Mouse (Mus musculus) layer of hippocampus, postnatal 25 days (tissue): ENCODE results near the gene Pomgnt1. TPM values are rescaled to one million over a fixed set of nuclear protein-coding genes. Genes with fewer than 3 reads are reported as not detected.

ENCODE experiments used
- DNase-seq, 2 experiments: peaks; one replicate each; pipeline ENCODE4 v3.0.0; 2022; ENCODE audit warnings: mixed read lengths in 2 of 2, low spot score in 1 of 2; ENCODE audit errors: extremely low spot score in 1 of 2
- total RNA-seq, 2 experiments: library from RNA; stranded (reverse); gene quantifications; 2 replicates each; pipeline ENCODE4 v1.2.3; 2021

The Pomgnt1 gene
- total RNA-seq, 2 experiments from 2014 or later, result 64.5 to 68.6 TPM

DNA sequence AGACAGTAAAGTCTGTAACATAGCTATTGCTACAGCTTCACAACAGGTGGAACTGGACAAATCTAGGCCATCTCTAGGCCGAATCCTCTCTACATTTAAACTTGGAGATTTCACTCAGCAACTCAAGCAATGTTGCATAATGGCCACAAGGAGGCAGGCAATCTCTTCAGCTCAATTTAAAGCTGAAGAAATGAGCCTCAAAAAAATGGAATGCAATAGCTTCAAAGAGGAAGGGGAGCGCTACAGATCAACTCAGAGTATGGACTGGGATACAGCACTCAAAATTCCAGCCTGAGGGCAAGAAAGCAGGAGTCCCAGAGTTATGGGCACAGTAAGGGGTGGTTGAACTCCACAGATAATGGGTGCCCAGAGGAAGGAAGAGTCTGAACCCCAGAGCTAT, 11.3 kb downstream of the Pomgnt1 start:
- no peak for DNase-seq

DNA sequence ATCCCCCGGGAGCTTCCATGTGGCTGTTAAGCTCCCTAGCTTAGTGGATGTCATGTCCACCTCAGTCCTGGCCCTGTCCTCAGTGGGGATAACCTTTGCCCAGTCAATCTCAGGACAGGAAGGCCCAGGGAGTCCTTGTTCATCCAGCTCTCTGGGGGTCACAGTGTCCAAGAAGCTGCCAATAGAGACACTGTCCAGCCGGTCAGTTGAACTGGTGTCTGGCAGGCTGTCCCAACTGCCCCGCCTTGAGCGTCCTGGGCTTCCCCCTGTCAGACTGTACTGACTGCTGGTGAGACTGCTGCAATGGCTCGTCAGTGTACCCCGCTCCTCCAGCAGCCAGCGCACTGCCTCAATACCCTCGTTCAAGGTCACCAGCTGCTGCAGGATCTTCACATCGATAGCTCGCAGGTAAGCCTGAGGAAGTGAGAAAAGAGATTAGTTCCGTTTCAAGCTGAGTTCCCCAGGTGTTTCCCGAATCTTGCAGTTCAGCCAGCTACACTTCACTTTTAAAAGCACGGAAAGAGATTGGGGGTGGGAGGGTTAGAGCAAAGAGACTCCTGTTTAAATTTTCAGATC, 13.9 kb downstream of the Pomgnt1 start:
- DNase-seq, result no peak

- DNase-seq, result no peak
Measured at GRCm38 (mm10) chr4:116140801-116141574, 17.3 kb downstream of the Pomgnt1 start.

GRCm38 (mm10) chr4:116141736-116142135, 18.1 kb downstream of the Pomgnt1 start:
- DNase-seq, result no peak

DNA sequence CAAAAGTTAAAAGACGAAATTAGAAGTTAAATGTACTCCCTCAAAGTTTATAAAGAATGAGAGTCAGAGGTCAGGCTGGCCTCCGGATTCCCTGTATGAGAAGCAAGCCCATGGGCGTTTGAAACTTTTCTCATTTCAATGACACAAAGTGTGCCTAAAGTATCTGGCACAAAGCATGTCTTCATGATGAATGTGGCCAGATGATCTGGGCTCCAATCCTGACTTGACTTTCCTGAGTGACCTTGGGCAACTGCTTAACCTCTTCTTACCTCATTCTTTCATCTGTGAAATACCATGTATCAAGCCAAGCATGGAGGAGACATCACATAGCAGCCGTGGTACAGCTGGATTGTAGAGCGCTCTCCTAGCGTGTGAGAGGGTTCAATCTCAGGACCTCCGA, 18.6 kb downstream of the Pomgnt1 start:
- no peak for DNase-seq

DNA sequence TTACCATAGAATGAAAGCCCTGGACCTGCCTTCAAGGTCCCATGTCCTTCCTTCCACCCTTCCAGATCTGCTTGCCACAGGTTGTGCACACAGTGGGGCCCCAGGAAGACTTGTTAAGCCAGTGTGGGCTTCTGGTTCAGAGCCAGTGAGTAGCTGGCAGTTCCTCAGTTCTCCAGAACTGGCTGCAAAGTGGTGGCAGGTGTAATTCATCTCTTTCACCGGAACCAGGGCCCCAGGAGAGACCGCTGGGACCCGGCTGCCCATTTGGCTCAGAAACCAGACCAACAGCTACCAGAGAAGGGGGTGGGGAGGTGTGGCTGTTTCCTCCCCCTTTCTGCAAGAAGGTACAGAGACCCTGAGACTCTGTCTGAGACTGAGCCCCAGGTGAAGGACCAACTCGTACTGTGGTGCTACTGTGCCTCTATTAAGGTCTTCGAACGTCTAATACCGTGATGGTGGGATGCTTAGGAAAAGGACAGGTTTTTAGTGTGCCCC, 19.7 kb downstream of the Pomgnt1 start:
- DNase-seq, result no peak

DNA sequence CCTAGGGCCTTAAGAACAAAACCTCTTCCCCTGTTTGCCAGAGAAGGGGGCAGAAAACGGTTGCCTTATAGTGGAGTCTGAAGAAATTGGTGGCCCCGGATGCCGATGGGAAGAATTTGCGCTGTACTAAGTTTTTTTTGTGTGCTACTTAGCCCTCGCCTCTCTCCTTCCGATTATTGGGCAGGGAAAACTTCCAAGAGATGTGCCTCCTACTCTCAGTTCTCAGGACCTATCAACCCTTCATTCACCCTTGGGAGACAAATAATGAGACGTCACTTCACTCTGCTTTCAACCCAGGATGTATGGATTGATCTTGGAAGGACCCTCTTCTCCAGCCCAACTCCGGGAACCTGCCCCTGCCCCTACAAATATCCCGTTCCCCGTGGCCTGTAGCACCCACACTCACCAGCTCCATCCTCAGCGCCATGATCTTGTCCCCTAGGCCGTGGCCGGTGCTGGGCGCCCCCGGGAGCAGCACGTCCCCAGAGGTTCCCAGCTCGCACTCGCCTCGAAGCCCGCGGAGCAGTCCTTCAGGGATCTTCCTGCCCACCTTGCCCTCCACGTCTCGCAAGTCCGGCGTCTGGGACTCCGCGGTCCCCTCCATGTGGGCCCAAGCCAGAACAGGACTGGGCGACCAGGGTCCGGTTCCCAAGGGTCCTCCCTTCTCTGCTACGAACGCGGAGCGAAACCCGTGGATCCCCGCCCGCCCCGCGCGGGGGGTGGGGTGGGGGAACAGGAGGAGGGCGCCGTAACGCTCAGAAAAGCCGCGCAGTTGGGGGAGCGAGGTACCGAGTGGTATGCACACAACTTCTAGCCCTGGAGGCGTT, 20.5 kb downstream of the Pomgnt1 start:
- DNase-seq, result peak; percentile 71 to 76

DNA sequence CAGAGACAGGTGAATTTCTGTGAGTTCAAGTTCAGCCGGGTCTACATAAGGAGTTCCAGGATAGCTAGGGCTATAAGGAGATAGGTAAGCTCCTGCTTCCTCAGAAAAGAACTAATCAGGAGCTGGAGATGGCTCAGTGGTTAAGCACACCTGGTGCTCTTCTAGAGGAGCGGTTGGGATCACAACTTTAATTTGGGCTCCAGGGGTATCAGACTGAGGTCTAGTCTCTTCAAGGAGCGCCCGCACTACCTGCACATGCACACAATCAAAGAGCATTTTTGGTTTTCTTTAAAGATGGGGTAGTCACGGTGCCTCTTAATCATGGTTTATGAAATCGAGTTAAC, 26.1 kb downstream of the Pomgnt1 start:
- DNase-seq, result no peak

GRCm38 (mm10) chr4:116150156-116150861, 26.7 kb downstream of the Pomgnt1 start:
- DNase-seq, result peak; percentile 49 to 51

DNA sequence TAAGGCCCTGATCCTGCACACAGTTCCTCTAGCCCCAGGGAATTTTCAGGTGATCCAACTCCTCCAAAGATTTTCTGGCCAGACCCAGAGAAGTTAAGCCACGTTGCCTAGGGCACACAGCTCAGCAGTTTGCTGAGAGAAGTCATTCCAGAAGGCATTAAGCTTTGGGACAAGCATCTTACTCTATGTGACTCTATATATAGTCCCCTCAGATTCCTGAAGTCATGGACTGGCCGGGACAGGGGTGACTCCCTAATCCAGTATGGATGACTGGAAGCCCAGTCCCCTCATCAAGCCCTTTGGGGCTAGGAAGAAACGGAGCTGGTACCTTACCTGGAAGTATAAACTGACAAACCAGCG, 27.2 kb downstream of the Pomgnt1 start:
- no peak for DNase-seq

- no peak for DNase-seq
Measured at GRCm38 (mm10) chr4:116151238-116151637, 27.6 kb downstream of the Pomgnt1 start, which contains the start of gene Lurap1. Gene Lurap1, minus strand, starts transcription at chr4:116151338.

DNA sequence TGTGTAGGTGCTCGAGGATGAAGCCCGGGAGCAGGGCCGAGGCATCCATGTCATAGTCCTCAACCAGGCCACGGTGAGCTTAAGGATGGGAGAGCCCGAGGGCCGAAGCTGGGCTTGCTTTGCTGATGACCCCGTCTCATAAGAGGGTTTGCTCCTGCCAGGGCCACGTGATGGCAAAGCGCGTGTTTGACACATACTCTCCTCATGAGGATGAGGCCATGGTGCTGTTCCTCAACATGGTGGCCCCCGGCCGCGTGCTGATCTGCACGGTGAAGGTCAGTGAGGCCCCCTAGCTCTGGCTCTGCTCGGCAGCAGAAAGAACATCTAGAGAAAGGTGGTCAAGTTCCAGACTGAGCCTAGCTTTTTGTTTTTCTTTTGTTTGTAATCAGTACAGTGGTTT, 29.1 kb downstream of the Pomgnt1 start:
- DNase-seq, result no peak

- no peak for DNase-seq
Measured at GRCm38 (mm10) chr4:116157882-116158281, 34.2 kb downstream of the Pomgnt1 start.

- no peak for DNase-seq
Measured at GRCm38 (mm10) chr4:116159912-116160311, 36.3 kb downstream of the Pomgnt1 start.

DNA sequence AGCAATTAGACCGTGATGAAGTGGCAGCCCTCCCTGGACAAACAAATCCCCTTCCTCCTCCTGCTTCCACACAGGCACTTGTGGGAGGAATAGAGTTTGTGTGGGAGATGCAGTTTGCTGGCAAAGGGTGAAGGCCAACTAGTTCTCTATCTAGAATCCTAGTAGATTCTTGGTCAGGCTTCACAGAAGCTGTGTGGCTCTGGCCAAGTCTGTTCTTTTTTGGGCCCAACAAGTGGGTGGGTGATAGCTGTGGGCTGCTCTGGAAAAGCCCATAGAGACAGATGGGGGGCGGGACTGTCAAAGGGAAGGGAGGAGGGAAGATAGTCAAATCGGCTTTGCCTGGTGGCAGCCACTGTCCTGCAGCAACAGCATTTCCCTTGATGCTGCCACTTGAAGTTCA, 37.1 kb downstream of the Pomgnt1 start:
- DNase-seq, result peak in 1 of 2 experiments; percentile 37

- no peak for DNase-seq
Measured at GRCm38 (mm10) chr4:116162142-116162541, 38.5 kb downstream of the Pomgnt1 start.

DNA sequence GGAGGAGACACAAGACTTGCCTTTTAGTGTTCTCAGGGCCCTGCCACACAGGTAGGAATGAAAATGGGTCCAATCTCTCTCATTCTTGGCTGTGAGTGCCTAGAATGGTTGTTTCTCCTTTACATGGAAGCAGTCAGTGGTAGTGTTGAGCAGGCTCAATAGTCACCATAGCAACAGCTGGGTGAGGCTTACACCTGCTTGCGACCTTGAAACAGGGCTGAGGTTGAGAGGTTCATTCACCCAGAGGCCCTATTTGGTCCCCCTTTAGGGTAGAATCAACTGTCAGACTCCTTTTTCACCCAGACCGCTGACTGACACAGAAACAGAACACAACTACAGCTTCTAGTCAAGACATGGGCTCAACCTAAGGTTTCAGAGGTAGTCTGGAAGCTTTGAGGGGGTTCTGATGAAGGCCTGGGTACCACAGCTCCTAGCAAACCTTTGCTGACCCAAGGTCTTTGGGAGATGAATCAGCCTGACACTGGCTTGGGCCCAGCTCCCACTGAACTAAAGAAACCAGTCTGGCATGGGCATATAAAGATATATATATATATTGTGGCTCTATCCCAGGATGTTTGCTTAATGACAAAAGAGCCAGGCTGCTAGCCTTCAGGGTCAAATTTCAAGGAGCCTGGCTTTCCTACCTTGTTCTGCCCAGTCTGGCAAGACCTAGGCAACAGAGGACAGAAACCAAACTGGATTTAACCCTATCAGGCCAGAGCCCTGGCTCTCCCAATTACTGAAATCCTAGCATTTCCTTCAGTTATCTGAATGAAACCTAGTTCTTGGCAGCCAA, 41.3 kb downstream of the Pomgnt1 start:
- no peak for DNase-seq

GRCm38 (mm10) chr4:116165708-116166407, 42.2 kb downstream of the Pomgnt1 start:
- no peak for DNase-seq

- DNase-seq, result no peak
Measured at GRCm38 (mm10) chr4:116167404-116167803, 43.8 kb downstream of the Pomgnt1 start, which contains the start of gene Tspan1. Gene Tspan1, minus strand, starts transcription at chr4:116167601.
